Mouse (Mus musculus) midbrain, embryonic 14.5 days (tissue): ENCODE measurements around the gene Gm13084. TPM values are rescaled to one million over a fixed set of nuclear protein-coding genes. Genes with fewer than 3 reads are reported as not detected.
"Not testable (repeated sequence)": the region's sequence is repeated elsewhere in the genome, so short reads cannot be mapped to it uniquely, and the experiment has no call there.

Experiments
- ATAC-seq: fragments of 200-750 bp; cut with Nextera tagmentation; 2 replicates; pipeline ENCODE4 v1.8.0; 2017; ENCODE audit warnings: moderate number of reproducible peaks, moderate library complexity; ENCODE audit not compliant: low FRiP score, low TSS enrichment
- DNase-seq: peaks from one replicate; pipeline ENCODE4 v3.0.0-alpha.2; 2015
- H3K27ac ChIP-seq: fragments of 300-500 bp; sonication (generic); replicated peaks from 2 replicates; pipeline ENCODE4 v1.5.1; 2014; ENCODE audit warnings: mild to moderate bottlenecking, low read depth, low read length, moderate library complexity
- H3K27me3 ChIP-seq: fragments of 300-500 bp; sonication (generic); 2 replicates; pipeline ENCODE4 v1.6.1; 2014; ENCODE audit warnings: low read length, control low read depth, mixed read lengths; ENCODE audit not compliant: control insufficient read depth, insufficient read depth
- H3K36me3 ChIP-seq: fragments of 300-500 bp; sonication (generic); 2 replicates; pipeline ENCODE4 v1.6.1; 2014; ENCODE audit warnings: low read length, control low read depth; ENCODE audit not compliant: control insufficient read depth, insufficient read depth
- H3K4me1 ChIP-seq: fragments of 300-500 bp; sonication (generic); 2 replicates; pipeline ENCODE4 v1.6.1; 2014; ENCODE audit warnings: mild to moderate bottlenecking, antibody characterized with exemption, low read length, control low read depth; ENCODE audit not compliant: control insufficient read depth, insufficient read depth
- H3K4me2 ChIP-seq: fragments of 300-500 bp; sonication (generic); 2 replicates; pipeline ENCODE4 v1.6.1; 2014; ENCODE audit warnings: mild to moderate bottlenecking, low read length, moderate library complexity
- H3K4me3 ChIP-seq: fragments of 300-500 bp; sonication (generic); replicated peaks from 2 replicates; pipeline ENCODE4 v1.5.1; 2014; ENCODE audit warnings: low read depth, low read length
- H3K9ac ChIP-seq: fragments of 300-500 bp; sonication (generic); replicated peaks from 2 replicates; pipeline ENCODE4 v1.6.1; 2014; ENCODE audit warnings: mild to moderate bottlenecking, low read length, moderate library complexity
- H3K9me3 ChIP-seq: fragments of 300-500 bp; sonication (generic); 2 replicates; pipeline ENCODE4 v1.6.1; 2016; ENCODE audit warnings: low read length, control low read depth, mixed read lengths; ENCODE audit not compliant: control insufficient read depth
- WGBS: fragments of 180-500 bp; shearing (Covaris S2); extraction: QIAGEN DNeasy Blood & Tissue Kit; methylation state at CpG from one replicate; pipeline ENCODE4 v1.1.7; 2014; 5-methylcytosine and 5-hydroxymethylcytosine counted together
- polyA plus RNA-seq: library from polyadenylated mRNA; unstranded; fragments of >200 nt; fragmentation: Nextera tagmentation; extraction: Ambion mirVana; gene quantifications from 2 replicates; pipeline ENCODE4 v1.2.1, GENCODE M21; 2014

The Gm13084 gene
- polyA plus RNA-seq, result not detected in 2 replicates

DNA sequence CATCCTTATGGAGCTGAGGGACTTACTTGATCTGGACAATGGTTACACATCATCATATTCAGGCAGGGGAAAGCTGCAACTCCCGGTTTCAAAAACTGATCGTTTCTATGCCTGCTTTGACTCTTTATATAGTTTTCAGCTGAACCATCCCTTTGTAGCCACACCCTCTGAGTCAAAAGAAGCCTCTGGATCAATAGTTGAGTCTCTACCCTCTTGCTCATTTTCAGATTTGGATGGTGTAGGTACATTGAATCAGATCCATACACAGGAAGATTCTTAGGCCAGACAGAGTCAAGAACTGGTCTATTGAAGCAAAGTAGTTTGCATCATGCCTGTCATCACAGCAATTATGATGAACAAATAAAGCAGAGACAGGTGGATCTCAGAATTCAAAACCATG lies at the start of gene Gm13084:
Gene Gm13084 (minus strand): TSS at position 101 of the 400 bp plus-strand sequence.
- no peak for DNase-seq
- no peak within 1 kb of the TSS for H3K4me2 ChIP-seq
- H3K4me1 ChIP-seq, result no peaks in the 10 kb centered on the region
- no peak within 1 kb of the TSS for H3K27ac ChIP-seq
- no peaks in the 10 kb centered on the region for H3K36me3 ChIP-seq
- WGBS, result 63% methylated on average over 2 of the region's 2 CpGs
- no peak for ATAC-seq
- H3K9me3 ChIP-seq, result peaks cover 13% of the 10 kb centered on the region
- H3K27me3 ChIP-seq, result no peaks in the 10 kb centered on the region
- H3K9ac ChIP-seq, result no peak within 1 kb of the TSS
- H3K4me3 ChIP-seq, result no peak within 1 kb of the TSS

DNA sequence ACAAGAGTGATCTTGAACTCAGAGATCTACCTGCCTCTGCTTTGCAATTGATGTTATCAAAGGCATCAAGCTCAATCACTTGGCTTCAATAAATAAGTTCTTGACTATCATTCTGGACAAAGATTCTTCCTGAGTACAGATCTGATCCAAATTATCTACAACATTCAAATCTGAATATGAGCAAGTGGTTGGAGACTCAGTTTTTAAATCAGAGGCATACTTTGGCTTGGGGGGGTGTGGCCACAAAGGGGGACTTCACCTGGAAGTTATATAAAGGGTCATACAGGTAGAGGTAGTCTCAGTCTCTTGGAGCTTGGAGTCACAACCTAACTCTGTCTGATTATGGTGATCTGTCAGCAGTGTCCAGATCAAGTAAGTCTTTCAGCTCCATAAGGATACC lies 30.3 kb upstream of the Gm13084 start, which contains the start of gene Gm13103:
Gene Gm13103 (plus strand): TSS at position 301 of the 400 bp plus-strand sequence.
- not testable (repeated sequence) for H3K9ac ChIP-seq, H3K4me3 ChIP-seq, H3K27me3 ChIP-seq, H3K4me1 ChIP-seq, H3K4me2 ChIP-seq, H3K27ac ChIP-seq, H3K36me3 ChIP-seq, ATAC-seq, DNase-seq
- H3K9me3 ChIP-seq, result peaks cover 12% of the 10 kb centered on the region

DNA sequence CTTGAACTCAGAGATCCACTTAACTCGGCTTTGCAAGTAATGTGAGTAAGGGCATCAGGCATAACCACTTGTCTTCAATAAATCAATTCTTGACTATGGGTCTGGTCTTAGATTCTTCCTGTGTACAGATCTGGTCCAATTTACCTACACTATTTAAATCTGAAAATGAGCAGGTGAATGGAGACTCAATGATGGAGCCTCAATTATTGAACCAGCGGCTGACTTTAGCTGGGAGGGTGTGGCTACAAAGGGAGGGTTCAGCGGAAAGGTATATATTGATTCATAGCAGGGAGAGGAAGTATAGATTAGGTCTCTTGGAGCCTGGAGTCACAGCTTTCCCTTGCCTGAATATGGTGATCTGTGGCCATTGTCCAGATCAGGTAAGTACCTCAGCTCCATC lies 26.8 kb downstream of the Gm13084 start, which contains the start of gene Gm13023:
Gene Gm13023 (plus strand): TSS at position 301 of the 400 bp plus-strand sequence.
- H3K36me3 ChIP-seq, H3K27ac ChIP-seq, H3K4me1 ChIP-seq, H3K9me3 ChIP-seq, DNase-seq, H3K9ac ChIP-seq, ATAC-seq, H3K27me3 ChIP-seq, H3K4me2 ChIP-seq, H3K4me3 ChIP-seq: not testable (repeated sequence)
- WGBS, result 94% methylated on average over 3 of the region's 3 CpGs

Other genes with a start within 250 kb of the Gm13084 start
- not detected in 2 replicates for gene Gm13083, start 201.1 kb downstream of the Gm13084 start, polyA plus RNA-seq
- not detected in 2 replicates for gene Gm13088, start 158.8 kb downstream of the Gm13084 start, polyA plus RNA-seq
- not detected in 2 replicates for gene Gm13089, start 113.4 kb downstream of the Gm13084 start, polyA plus RNA-seq
- not detected in 2 replicates for gene Gm13078, start 96.6 kb downstream of the Gm13084 start, polyA plus RNA-seq
- gene Gm13023, start 26.7 kb downstream of the Gm13084 start, polyA plus RNA-seq, result not detected in 2 replicates
- not detected in 2 replicates for gene Gm13103, start 30.4 kb upstream of the Gm13084 start, polyA plus RNA-seq
- gene Pramef6, start 84.3 kb upstream of the Gm13084 start, polyA plus RNA-seq, result not detected in 2 replicates
- gene Pramef25, start 134.9 kb upstream of the Gm13084 start, polyA plus RNA-seq, result not detected in 2 replicates
- not detected in 2 replicates for gene Gm13101, start 150.9 kb upstream of the Gm13084 start, polyA plus RNA-seq
- not detected in 2 replicates for gene Pramef17, start 178.3 kb upstream of the Gm13084 start, polyA plus RNA-seq
- not detected in 2 replicates for gene Pramel4, start 243.0 kb upstream of the Gm13084 start, polyA plus RNA-seq